Mouse (Mus musculus) T-helper 17 cell (primary cell): ENCODE results near the gene Vti1a.

Experiments
- in situ Hi-C, 2 experiments: fragments of 300-600 bp; cut with MboI, MseI; formaldehyde crosslinking; loops; 1 replicate in 1 of 2; 2 replicates in 1 of 2; pipeline ENCODE4 v1.15.1; 2025; ENCODE audit warnings: high pct_unique_total_duplicates in 2 of 2

Vti1a gene

GRCm38 (mm10) chr19:55449506-55449905 lies 133.4 kb downstream of the Vti1a start:
- in situ Hi-C loops, result no loop called here

- in situ Hi-C loops, result no loop called here
Observed at GRCm38 (mm10) chr19:55456325-55457091, 140.4 kb downstream of the Vti1a start.

- in situ Hi-C loops, result no loop called here
Observed at GRCm38 (mm10) chr19:55461963-55462362, 145.9 kb downstream of the Vti1a start.

GRCm38 (mm10) chr19:55463670-55464069 lies 147.6 kb downstream of the Vti1a start:
- in situ Hi-C loops, result no loop called here

GRCm38 (mm10) chr19:55469301-55470051 lies 153.4 kb downstream of the Vti1a start:
- in situ Hi-C loops, result no loop called here

GRCm38 (mm10) chr19:55472582-55472981 lies 156.5 kb downstream of the Vti1a start:
- in situ Hi-C loops, result no loop called here

GRCm38 (mm10) chr19:55474225-55474624 lies 158.1 kb downstream of the Vti1a start:
- in situ Hi-C loops, result no loop called here

GRCm38 (mm10) chr19:55480526-55480925 lies 164.4 kb downstream of the Vti1a start:
- in situ Hi-C loops, result no loop called here

GRCm38 (mm10) chr19:55481308-55481707 lies 165.2 kb downstream of the Vti1a start:
- in situ Hi-C loops, result no loop called here

GRCm38 (mm10) chr19:55483526-55483925 lies 167.4 kb downstream of the Vti1a start:
- in situ Hi-C loops, result no loop called here

- in situ Hi-C loops, result no loop called here
Observed at GRCm38 (mm10) chr19:55484559-55484958, 168.5 kb downstream of the Vti1a start.

- in situ Hi-C loops, result no loop called here
Observed at GRCm38 (mm10) chr19:55486473-55486872, 170.4 kb downstream of the Vti1a start.

- in situ Hi-C loops, result no loop called here
Observed at GRCm38 (mm10) chr19:55491126-55492076, 175.3 kb downstream of the Vti1a start.

GRCm38 (mm10) chr19:55496333-55496732 lies 180.2 kb downstream of the Vti1a start:
- in situ Hi-C loops, result no loop called here

- in situ Hi-C loops, result no loop called here
Observed at GRCm38 (mm10) chr19:55499179-55499863, 183.2 kb downstream of the Vti1a start.

GRCm38 (mm10) chr19:55501985-55502384 lies 185.9 kb downstream of the Vti1a start:
- in situ Hi-C loops, result loop anchor here in 1 of 2 experiments (5.0 kb wide), 1 partner anchor 45 kb away; no protein-coding TSS in a partner anchor

GRCm38 (mm10) chr19:55503771-55504170 lies 187.7 kb downstream of the Vti1a start:
- in situ Hi-C loops, result loop anchor here in 1 of 2 experiments (5.0 kb wide), 1 partner anchor 44 kb away; no protein-coding TSS in a partner anchor

- in situ Hi-C loops, result no loop called here
Observed at GRCm38 (mm10) chr19:55507748-55508147, 191.7 kb downstream of the Vti1a start.

GRCm38 (mm10) chr19:55508239-55508638 lies 192.1 kb downstream of the Vti1a start:
- in situ Hi-C loops, result no loop called here

GRCm38 (mm10) chr19:55508965-55509364 lies 192.9 kb downstream of the Vti1a start:
- in situ Hi-C loops, result no loop called here

- in situ Hi-C loops, result no loop called here
Observed at GRCm38 (mm10) chr19:55509618-55510017, 193.5 kb downstream of the Vti1a start.
